10 mouse cellular contexts compared by ENCODE assay signal in the genomic region with DNA sequence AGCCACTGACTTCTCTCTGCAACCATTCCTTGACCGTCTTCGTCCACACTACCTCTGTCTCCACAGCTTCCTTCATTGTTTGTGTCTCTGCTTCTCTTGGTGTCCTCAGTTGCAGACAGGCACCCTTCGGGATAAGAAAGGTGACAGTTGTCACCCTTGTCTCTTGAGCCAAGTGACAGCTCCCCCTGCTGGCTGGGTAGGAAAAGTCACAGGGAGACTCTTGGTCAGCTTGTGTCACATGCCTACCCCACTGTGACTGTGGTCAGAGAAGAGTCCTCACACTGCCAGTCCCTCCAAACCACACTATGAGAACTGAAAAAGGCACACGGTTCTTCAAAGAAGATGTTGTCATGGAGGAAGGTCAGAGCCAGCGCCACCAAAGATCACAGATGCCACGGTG.
DNase-seq lines count a peak whose midpoint lies in the region; ATAC-seq and TF ChIP-seq lines count a peak whose summit lies in the region.
"Had no signal": no experiment of that assay in that cellular context is flagged by ENCODE, and none has a peak within 500 bp of the region (broad histone marks: within the 10 kb centered on the region; RNA-seq: fewer than 3 reads in every experiment).

No protein-coding gene starts in this region.

- no peaks in the 10 kb centered on the region for H3K9me3 ChIP-seq in midbrain, embryonic 11.5 days (ENCODE audit: control insufficient read depth, low read length)
- H3K9me3 ChIP-seq: embryonic facial prominence, embryonic 12.5 days had no signal

- H3K27me3 ChIP-seq in spleen, adult 2 months (ENCODE audit: control insufficient read depth, insufficient read depth, low read length): no peaks in the 10 kb centered on the region
- H3K27me3 ChIP-seq in small intestine, adult 2 months (ENCODE audit: control insufficient read depth, insufficient read depth, low read length): no peaks in the 10 kb centered on the region
- no peaks in the 10 kb centered on the region for H3K27me3 ChIP-seq in midbrain, embryonic 11.5 days (ENCODE audit: control insufficient read depth, insufficient read depth, low read length)

- no peak overlapping the region for H3K27ac ChIP-seq in spleen, adult 2 months (ENCODE audit: insufficient read depth, low read length)
- H3K27ac ChIP-seq in cortical plate, adult 2 months (ENCODE audit: insufficient read depth, low read length): no peak overlapping the region
- H3K27ac ChIP-seq in small intestine, adult 2 months (ENCODE audit: insufficient read depth, low read depth, low read length): no peak overlapping the region
- no peak overlapping the region for H3K27ac ChIP-seq in midbrain, embryonic 11.5 days (ENCODE audit: low read depth, low read length)
- H3K27ac ChIP-seq: embryonic facial prominence, embryonic 12.5 days had no signal

- H3K9ac ChIP-seq in midbrain, embryonic 11.5 days (ENCODE audit: low read length): no peak overlapping the region
- H3K9ac ChIP-seq: embryonic facial prominence, embryonic 12.5 days had no signal

- no peak overlapping the region for H3K4me3 ChIP-seq in spleen, adult 2 months (ENCODE audit: extremely low read depth, insufficient read depth, insufficient read length)
- no peak overlapping the region for H3K4me3 ChIP-seq in cortical plate, adult 2 months (ENCODE audit: insufficient read depth, low read length)
- no peak overlapping the region for H3K4me3 ChIP-seq in small intestine, adult 2 months (ENCODE audit: low read depth, low read length)
- H3K4me3 ChIP-seq in midbrain, embryonic 11.5 days (ENCODE audit: low read depth, low read length): no peak overlapping the region
- H3K4me3 ChIP-seq: embryonic facial prominence, embryonic 12.5 days had no signal

- H3K4me1 ChIP-seq in spleen, adult 2 months (ENCODE audit: control insufficient read depth, insufficient read depth, insufficient read length): no peaks in the 10 kb centered on the region; the same call in 1 of the 2 replicates
- no peaks in the 10 kb centered on the region; the same call in 1 of the 2 replicates for H3K4me1 ChIP-seq in cortical plate, adult 2 months (ENCODE audit: control insufficient read depth, insufficient read depth, low read length)
- H3K4me1 ChIP-seq in small intestine, adult 2 months (ENCODE audit: control insufficient read depth, insufficient read depth, insufficient read length, low read length): no peaks in the 10 kb centered on the region; the same call in 1 of the 2 replicates
- no peaks in the 10 kb centered on the region for H3K4me1 ChIP-seq in midbrain, embryonic 11.5 days (ENCODE audit: control insufficient read depth, insufficient read depth, low read length)

- peak; percentile 27; the same call in 1 of the 2 replicates for TF ChIP-seq CTCF in spleen, adult 2 months (IDR thresholded peaks at IDR 0.05; ENCODE audit: extremely low read depth, insufficient read depth, insufficient read length, insufficient replicate concordance)
- 0 out of 2 replicates have a peak, but pooled peaks have one; percentile 16 for TF ChIP-seq CTCF in cortical plate, adult 2 months (IDR thresholded peaks at IDR 0.05; ENCODE audit: extremely low read depth, insufficient read depth, low read length)
- peak; percentile 80; the same call in 1 of the 2 replicates for TF ChIP-seq CTCF in small intestine, adult 2 months (IDR thresholded peaks at IDR 0.05; ENCODE audit: extremely low read depth, insufficient read length, insufficient replicate concordance, low read depth, low read length)

- no peak for TF ChIP-seq POLR2A in spleen, adult 2 months (IDR thresholded peaks at IDR 0.05; ENCODE audit: low read depth, low read length)
- TF ChIP-seq POLR2A in cortical plate, adult 2 months (IDR thresholded peaks at IDR 0.05; ENCODE audit: extremely low read depth, insufficient read depth, low read length): no peak
- TF ChIP-seq POLR2A in small intestine, adult 2 months (IDR thresholded peaks at IDR 0.05; ENCODE audit: low read depth, low read length): no peak

- H3K4me2 ChIP-seq in midbrain, embryonic 11.5 days: no peak overlapping the region
- H3K4me2 ChIP-seq: embryonic facial prominence, embryonic 12.5 days had no signal

- WGBS in spleen, adult 2 months: 71% methylated on average over 6 of the region's 6 CpGs
- WGBS in small intestine, adult 2 months: 80% methylated on average over 6 of the region's 6 CpGs
- WGBS in midbrain, embryonic 11.5 days: 92% methylated on average over 6 of the region's 6 CpGs

- peak; percentile 46 for DNase-seq in adrenal gland, postnatal 10 days
- no peak for DNase-seq in adrenal gland, adult 8-10 months
- no peak for DNase-seq in spleen, adult 2 months (ENCODE audit: low read depth in 1 of 2, low spot score in 2 of 2)
- no peak for DNase-seq in spleen, postnatal 14 days (ENCODE audit: low spot score in 2 of 2)
- DNase-seq in right cerebral cortex, postnatal 4 days: no peak
- DNase-seq in midbrain, embryonic 11.5 days (ENCODE audit: low spot score, missing footprints): no peak

- no peaks in the 10 kb centered on the region for H3K36me3 ChIP-seq in spleen, adult 2 months (ENCODE audit: control insufficient read depth, insufficient read depth, low read length)
- no peaks in the 10 kb centered on the region for H3K36me3 ChIP-seq in small intestine, adult 2 months (ENCODE audit: control insufficient read depth, insufficient read depth, low read length)
- H3K36me3 ChIP-seq in midbrain, embryonic 11.5 days (ENCODE audit: control insufficient read depth, insufficient read depth, low read length): no peaks in the 10 kb centered on the region
- H3K36me3 ChIP-seq: embryonic facial prominence, embryonic 12.5 days had no signal

- no peak for ATAC-seq in midbrain, embryonic 11.5 days (ENCODE audit: low FRiP score)
- ATAC-seq: intestine, embryonic 16.5 days had no signal

Comparison
In these comparisons a context has a peak if more than half of its experiments do, and no peak if none do; other contexts are left out.
1. CTCF ChIP-seq: peak in every context shown above with its lines; median percentile 80 in small intestine, adult 2 months; 27 in spleen, adult 2 months; 16 in cortical plate, adult 2 months.